Mouse (Mus musculus): ENCODE measurements at regions not wholly inside any gene's neighbourhood (a gene's known extent, or its start where the extent isn't known, plus 50 kb on each side); places are given as distances from the start of the nearest gene placed in this dataset.

GRCm38 (mm10) chr7:137522450-137522849 lies 85.0 kb downstream of the Glrx3 start:
- in situ Hi-C loops (cut with MboI, MseI): no loop called here

GRCm38 (mm10) chr7:137533476-137533875 lies 96.1 kb downstream of the Glrx3 start:
- in situ Hi-C loops (cut with MboI, MseI): no loop called here

GRCm38 (mm10) chr7:137549991-137550390 lies 112.6 kb downstream of the Glrx3 start:
- in situ Hi-C loops (cut with MboI, MseI): no loop called here

- in situ Hi-C loops (cut with MboI, MseI): no loop called here
These were observed 115.3 kb downstream of the Glrx3 start for GRCm38 (mm10) chr7:137552551-137553198.

GRCm38 (mm10) chr7:137555481-137555880 lies 118.1 kb downstream of the Glrx3 start:
- in situ Hi-C loops (cut with MboI, MseI): no loop called here

GRCm38 (mm10) chr7:137557439-137557838 lies 120.0 kb downstream of the Glrx3 start:
- in situ Hi-C loops (cut with MboI, MseI): no loop called here

- in situ Hi-C loops (cut with MboI, MseI): no loop called here
These were observed 121.5 kb downstream of the Glrx3 start for GRCm38 (mm10) chr7:137558871-137559270.

- in situ Hi-C loops (cut with MboI, MseI): no loop called here
These were observed 132.8 kb downstream of the Glrx3 start for GRCm38 (mm10) chr7:137570199-137570598.

GRCm38 (mm10) chr7:137575491-137575890 lies 138.1 kb downstream of the Glrx3 start:
- in situ Hi-C loops (cut with MboI, MseI): no loop called here

- in situ Hi-C loops (cut with MboI, MseI): no loop called here
These were observed 138.8 kb downstream of the Glrx3 start for GRCm38 (mm10) chr7:137576251-137576650.

GRCm38 (mm10) chr7:137583556-137583955 lies 146.1 kb downstream of the Glrx3 start:
- in situ Hi-C loops (cut with MboI, MseI): no loop called here

- in situ Hi-C loops (cut with MboI, MseI): loop anchor here (5.0 kb wide), 1 partner anchor 78 kb away; no protein-coding TSS in a partner anchor
These were observed 147.5 kb downstream of the Glrx3 start for GRCm38 (mm10) chr7:137584916-137585315.

GRCm38 (mm10) chr7:137593570-137593969 lies 156.2 kb downstream of the Glrx3 start:
- in situ Hi-C loops (cut with MboI, MseI): no loop called here

- in situ Hi-C loops (cut with MboI, MseI): no loop called here
These were observed 158.2 kb downstream of the Glrx3 start for GRCm38 (mm10) chr7:137595567-137595966.

- in situ Hi-C loops (cut with MboI, MseI): no loop called here
These were observed 158.7 kb downstream of the Glrx3 start for GRCm38 (mm10) chr7:137596161-137596560.

- in situ Hi-C loops (cut with MboI, MseI): loop anchor here (25.0 kb wide), 1 partner anchor 1091 kb away; no protein-coding TSS in a partner anchor
These were observed 165.6 kb downstream of the Glrx3 start for GRCm38 (mm10) chr7:137603039-137603438.

- in situ Hi-C loops (cut with MboI, MseI): loop anchor here (25.0 kb wide), 1 partner anchor 1097 kb away; no protein-coding TSS in a partner anchor
These were observed 172.3 kb downstream of the Glrx3 start for GRCm38 (mm10) chr7:137609752-137610151.

- in situ Hi-C loops (cut with MboI, MseI): loop anchor here (25.0 kb wide), 1 partner anchor 1099 kb away; no protein-coding TSS in a partner anchor
These were observed 173.9 kb downstream of the Glrx3 start for GRCm38 (mm10) chr7:137611363-137611762.

GRCm38 (mm10) chr7:137611891-137612522 lies 174.6 kb downstream of the Glrx3 start:
- in situ Hi-C loops (cut with MboI, MseI): loop anchor here (25.0 kb wide), 1 partner anchor 1100 kb away; no protein-coding TSS in a partner anchor

- in situ Hi-C loops (cut with MboI, MseI): loop anchor here (25.0 kb wide), 1 partner anchor 1106 kb away; no protein-coding TSS in a partner anchor
These were observed 181.2 kb downstream of the Glrx3 start for GRCm38 (mm10) chr7:137618406-137619133.

- in situ Hi-C loops (cut with MboI, MseI): loop anchor here (25.0 kb wide), 1 partner anchor 1107 kb away; no protein-coding TSS in a partner anchor
These were observed 181.9 kb downstream of the Glrx3 start for GRCm38 (mm10) chr7:137619286-137619789.

GRCm38 (mm10) chr7:137628266-137628665 lies 190.9 kb downstream of the Glrx3 start:
- in situ Hi-C loops (cut with MboI, MseI): no loop called here

Data from regulatory T cell (primary cell).